Mouse (Mus musculus): Measurements from ENCODE around the gene Kitl. TPM values are rescaled to one million over a fixed set of nuclear protein-coding genes. Genes with fewer than 3 reads are reported as not detected.

Kitl gene
- 5.1 and 7.9 TPM in 2 replicates for polyA plus RNA-seq (2012; rRNA removed)

DNA sequence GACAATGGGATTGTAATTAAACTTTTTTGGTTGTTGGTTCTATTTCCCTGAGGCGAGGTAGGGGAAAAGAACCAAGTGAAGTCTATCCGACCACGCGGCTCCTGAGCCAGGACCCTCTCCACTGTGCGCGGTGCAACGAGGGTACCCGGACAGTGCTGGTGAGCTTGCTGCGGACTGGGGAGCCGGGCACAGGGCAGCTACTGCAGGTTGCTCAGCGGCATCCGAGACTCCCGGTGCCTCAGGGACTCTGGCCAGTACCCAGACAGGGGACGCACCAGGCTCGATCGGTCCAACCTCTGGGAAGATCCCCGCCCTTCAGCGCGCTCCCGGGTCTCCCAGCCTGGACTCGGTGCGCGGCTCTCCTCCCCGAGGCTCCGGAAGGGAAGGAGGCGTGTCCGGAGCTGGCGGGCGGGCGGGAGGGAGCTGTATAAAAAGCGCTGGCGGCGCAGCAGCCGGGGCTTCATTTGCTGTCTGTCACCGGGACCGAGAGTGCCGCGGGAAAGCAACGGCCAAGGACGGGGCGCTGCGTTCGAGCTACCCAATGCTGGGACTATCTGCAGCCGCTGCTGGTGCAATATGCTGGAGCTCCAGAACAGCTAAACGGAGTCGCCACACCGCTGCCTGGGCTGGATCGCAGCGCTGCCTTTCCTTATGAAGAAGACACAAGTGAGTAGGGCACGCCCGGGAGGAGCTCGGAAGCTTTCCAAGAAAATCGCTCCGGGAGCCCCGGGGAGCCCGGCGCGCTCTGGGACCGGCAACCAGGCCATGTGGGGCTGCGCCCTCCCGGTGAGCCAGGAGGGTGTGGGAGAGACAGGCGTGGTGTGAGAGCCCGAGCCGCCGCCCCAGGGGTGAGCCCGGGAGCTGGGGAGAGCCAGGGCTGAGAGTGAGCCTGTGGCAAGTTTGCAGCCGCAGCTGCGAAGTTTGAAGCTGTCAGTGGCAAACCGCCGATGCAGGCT is at the start of gene Kitl:
Kitl (plus strand) TSS at position 261 of the 956 bp plus-strand sequence.

Measured in central nervous system, embryonic 11.5 days (tissue).